Mouse (Mus musculus): ENCODE measurements at regions not wholly inside any gene's neighbourhood (a gene's known extent, or its start where the extent isn't known, plus 50 kb on each side); places are given as distances from the start of the nearest gene placed in this dataset.
"Not testable (repeated sequence)": the region's sequence is repeated elsewhere in the genome, so short reads cannot be mapped to it uniquely, and the experiment has no call there.

DNA sequence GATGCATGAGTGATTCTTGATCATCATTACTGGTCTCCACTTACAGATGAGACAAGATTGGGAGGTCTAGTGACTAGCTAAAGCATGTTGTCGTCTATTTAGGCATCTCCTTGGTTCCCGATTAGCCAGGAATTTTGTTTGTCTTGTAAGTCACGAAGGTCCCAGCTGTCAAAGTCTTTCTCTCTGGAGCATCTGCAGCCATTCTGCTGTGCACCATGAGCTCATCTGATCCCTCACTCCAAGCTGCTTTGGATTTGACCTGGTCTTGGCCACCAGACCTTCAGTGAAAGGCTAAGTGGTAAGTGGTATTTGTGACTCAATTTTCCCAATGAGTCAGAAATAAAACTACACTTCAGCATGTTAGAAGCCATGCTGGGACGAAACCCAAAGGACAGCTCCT, 53.3 kb upstream of the Creb5 start:
- DNase-seq = no peak

- DNase-seq = no peak
Measured at GRCm38 (mm10) chr6:53232616-53233015, 54.5 kb upstream of the Creb5 start.

DNA sequence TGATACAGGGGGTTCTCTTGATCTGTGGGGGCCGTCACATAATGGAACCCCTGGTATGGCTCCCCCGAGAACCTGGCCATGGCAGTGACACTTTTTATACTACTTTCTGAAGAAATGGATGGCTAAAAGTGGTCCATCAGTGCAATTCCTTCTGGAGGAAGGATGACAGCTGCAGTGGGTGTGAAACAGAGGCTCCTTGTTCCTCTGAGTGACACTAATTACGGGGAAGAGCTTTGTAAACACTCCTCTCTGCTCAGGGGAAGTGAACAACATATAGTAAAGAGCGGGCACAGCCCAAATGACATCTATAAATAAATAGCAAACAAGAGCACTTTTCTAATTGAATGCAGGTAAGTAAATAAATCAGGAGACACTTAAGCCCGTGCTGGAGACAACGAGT, 57.7 kb upstream of the Creb5 start:
- DNase-seq = no peak

- no peak for DNase-seq
Measured at GRCm38 (mm10) chr6:53222104-53222503, 65.0 kb upstream of the Creb5 start.

- no peak for DNase-seq
Measured at GRCm38 (mm10) chr6:53221668-53222005, 65.4 kb upstream of the Creb5 start.

DNA sequence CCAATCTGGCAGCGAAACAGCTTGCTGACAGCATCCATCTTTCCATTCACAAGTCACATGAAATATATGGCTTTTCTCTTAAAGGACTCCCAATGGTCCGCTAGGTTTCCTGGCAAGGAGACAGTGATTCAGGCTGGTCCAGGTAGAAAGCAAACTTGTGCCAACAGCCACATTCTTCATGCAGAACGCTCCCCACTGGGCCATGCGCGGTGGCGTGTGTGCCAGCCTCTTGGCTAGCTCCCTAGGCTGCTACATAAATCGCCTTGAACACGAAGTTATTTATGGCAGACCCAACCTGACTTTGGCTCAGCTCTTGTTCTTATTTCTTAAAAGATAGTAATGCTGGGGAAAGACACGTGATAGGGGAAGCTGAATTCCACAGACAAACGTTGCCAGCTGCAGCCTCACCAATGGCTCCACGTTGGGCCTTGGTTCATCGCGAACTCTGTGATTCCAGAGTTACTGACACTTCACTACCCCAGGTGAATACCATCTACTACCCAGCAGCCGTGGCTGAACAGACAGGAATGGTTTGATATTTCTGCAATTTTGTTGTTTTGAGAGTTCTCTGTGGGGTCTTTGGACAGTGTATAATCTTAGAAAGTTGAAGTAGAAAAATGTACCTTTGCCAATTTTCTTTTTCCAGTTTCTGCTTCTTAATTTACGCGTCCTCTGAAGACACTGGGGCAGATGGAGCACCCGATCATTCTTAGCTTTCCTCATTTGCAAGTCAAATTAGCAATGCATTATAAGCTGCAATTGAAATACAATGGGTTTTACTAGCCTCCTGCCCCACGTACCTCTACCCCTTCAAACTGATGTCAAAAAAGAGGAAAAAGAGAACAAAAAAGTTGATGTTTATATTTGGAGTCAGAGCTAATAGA, 66.0 kb upstream of the Creb5 start:
- DNase-seq = no peak

GRCm38 (mm10) chr6:53218871-53219286, 68.2 kb upstream of the Creb5 start:
- peak; percentile 9 to 26 for DNase-seq

- DNase-seq = peak; percentile 24 to 56
Measured at GRCm38 (mm10) chr6:53217234-53218015, 69.6 kb upstream of the Creb5 start.

GRCm38 (mm10) chr6:53216715-53217114, 70.4 kb upstream of the Creb5 start:
- DNase-seq = no peak

GRCm38 (mm10) chr6:53211420-53211819, 75.7 kb upstream of the Creb5 start:
- peak; percentile 15 to 30 for DNase-seq

DNA sequence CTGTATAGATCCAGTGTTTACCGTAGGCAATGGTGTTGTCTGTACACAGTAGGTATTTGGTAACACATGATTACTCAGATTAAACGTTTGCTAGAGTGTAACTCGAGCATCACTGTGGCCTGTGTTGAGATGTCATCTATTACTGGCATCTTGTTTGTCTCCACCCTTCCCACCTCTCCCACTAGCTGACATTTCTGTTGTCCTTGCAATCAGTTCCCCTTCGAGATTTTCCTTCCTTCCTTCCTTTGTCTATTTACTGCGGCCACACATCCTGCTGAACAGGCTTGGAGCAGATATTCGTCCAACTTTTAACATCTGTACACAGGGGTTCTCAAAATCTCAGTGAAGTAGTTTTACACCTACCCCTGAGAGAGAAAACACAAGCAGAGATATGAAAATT, 77.7 kb upstream of the Creb5 start:
- DNase-seq = no peak

DNA sequence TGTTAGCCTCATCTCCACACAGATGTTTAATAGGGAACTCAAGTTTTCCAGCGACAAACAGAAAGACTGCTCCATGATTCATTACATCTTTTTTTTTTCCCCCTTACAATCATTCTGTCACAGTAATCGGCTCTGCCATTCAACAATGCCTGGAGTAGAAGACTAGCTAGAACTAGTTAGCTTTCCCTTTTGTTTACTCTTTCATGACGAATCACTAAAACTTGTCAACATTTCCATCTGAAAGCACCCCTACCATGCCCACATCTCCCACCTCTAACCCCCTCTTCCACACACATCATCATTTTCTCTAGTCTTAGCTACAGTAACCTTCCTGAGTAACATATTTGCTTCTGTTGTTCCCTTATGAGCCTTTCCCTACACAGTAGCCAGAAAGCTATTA, 78.6 kb upstream of the Creb5 start:
- DNase-seq = no peak

DNA sequence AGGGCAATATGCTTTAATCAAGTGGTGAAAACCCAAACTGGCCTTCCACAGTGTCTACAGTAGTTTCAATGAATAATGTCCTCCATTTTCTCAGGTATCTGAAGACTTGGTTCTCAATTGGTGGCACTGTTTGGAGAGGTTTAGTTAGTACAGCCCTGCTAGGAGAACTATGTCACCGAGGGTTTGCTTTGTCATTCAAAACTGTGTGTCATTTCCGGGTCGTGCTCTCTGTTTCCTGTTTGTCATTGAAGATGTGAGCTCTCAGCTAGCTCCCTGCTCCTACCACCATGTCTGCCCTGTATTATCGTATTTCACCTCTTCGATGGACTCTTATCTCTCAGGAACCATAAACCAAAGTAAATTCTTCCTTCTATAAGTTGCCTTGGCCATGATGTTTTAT, 79.3 kb upstream of the Creb5 start:
- no peak for DNase-seq

- DNase-seq = no peak
Measured at GRCm38 (mm10) chr6:53207361-53207760, 79.7 kb upstream of the Creb5 start.

- DNase-seq = peak in 1 of 2 experiments; percentile 2
Measured at GRCm38 (mm10) chr6:53201281-53201956, 85.7 kb upstream of the Creb5 start.

DNA sequence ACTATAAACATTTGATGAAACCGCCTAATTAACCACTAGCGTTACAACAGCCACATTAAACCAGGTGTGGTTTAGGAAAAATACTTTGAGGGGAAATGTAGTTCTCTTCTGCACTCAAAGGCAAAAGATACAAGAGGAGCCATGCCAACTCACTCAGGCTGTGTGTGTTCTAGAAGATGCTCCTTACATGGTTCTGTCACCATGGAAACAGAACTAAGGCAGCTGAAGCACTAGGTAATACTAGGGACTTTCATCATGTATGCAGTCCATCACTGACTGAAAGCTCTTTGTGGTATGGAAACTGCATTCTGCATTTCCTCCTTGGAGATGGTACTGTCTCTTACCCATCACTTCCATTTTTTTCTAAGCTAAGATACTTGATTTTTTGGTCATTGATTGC, 87.6 kb upstream of the Creb5 start:
- no peak for DNase-seq

- DNase-seq = not testable (repeated sequence)
Measured at GRCm38 (mm10) chr6:53182131-53182530, 104.9 kb upstream of the Creb5 start.

GRCm38 (mm10) chr6:53164423-53164841, 96.0 kb upstream of the Jazf1 start:
- peak in 1 of 2 experiments; percentile 4 for DNase-seq

GRCm38 (mm10) chr6:53163091-53163490, 94.7 kb upstream of the Jazf1 start:
- no peak for DNase-seq

GRCm38 (mm10) chr6:53161627-53162026, 93.2 kb upstream of the Jazf1 start:
- no peak for DNase-seq

GRCm38 (mm10) chr6:53154621-53155020, 86.2 kb upstream of the Jazf1 start:
- DNase-seq = peak; percentile 31 to 63

GRCm38 (mm10) chr6:53147478-53147877, 79.0 kb upstream of the Jazf1 start:
- DNase-seq = no peak

- peak in 1 of 2 experiments; percentile 10 for DNase-seq
Measured at GRCm38 (mm10) chr6:53143846-53144584, 75.6 kb upstream of the Jazf1 start.
